Mouse (Mus musculus): Measurements from ENCODE around the gene Akap13.

The Akap13 gene

DNA sequence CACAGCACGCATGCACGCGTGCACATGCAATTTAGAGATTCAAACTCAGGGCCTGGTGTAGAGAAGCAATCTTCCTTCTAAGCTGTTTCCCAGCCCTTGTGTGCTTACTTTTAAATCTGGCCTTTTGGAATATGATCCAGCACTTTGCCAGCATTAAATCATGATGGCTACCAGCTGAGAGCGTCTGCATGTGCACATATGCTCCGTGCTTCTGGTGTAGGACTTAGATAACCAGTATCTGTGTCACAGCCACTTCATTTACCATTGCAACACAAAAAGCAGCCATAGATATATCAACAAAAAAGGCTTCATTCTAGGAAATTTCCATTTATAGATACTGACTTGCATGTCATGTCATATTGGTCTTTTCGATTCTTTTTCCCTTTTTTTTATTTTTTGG lies 249.5 kb downstream of the Akap13 start:
- in situ Hi-C loops (cut with MboI, MseI): loop anchor here (5.0 kb wide), 1 partner anchor 53 kb away; no protein-coding TSS in a partner anchor

- in situ Hi-C loops (cut with MboI, MseI): loop anchor here (5.0 kb wide), 1 partner anchor 58 kb away; no protein-coding TSS in a partner anchor
Observed at GRCm38 (mm10) chr7:75709936-75710335, 254.6 kb downstream of the Akap13 start.

DNA sequence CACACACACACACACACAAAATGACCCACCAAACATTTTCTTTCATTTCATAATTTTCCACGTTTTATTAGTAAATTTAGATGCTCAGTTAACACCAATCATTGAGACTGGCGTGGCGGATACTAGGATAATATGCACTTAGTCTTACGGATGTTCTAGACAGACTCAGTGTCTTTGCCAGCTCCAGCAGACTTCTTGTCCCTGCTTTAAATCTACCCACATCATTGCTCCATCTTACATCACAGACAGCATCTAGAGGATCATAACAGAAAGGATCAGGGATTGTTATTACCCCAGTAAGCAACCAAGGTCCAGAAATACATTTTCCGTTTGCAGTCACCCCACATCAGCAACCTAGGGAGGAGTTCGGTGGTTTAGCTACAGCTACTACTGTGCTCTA lies 255.6 kb downstream of the Akap13 start:
- in situ Hi-C loops (cut with MboI, MseI): no loop called here

- in situ Hi-C loops (cut with MboI, MseI): no loop called here
Observed at GRCm38 (mm10) chr7:75711436-75711835, 256.1 kb downstream of the Akap13 start.

DNA sequence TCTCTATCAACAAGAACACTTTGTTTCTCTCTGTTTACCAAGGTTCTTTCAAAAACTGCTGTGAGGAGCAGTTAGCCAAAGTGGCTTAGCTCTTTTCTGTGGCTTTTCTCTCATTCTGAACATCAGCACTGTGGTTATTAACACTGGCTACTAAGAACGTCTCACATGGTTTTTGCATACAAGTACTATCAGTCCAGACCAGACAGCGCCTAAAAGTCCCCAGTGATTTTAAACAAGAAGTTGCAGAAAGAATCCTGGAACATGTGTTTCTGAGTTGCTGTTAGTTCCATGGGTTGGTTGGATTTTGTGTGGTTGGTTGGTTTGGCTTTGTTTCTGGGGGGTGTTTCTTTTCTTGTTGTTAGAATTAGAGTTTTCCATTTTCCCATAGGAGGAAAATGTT lies 257.5 kb downstream of the Akap13 start:
- in situ Hi-C loops (cut with MboI, MseI): no loop called here

GRCm38 (mm10) chr7:75713959-75714358 lies 258.6 kb downstream of the Akap13 start:
- in situ Hi-C loops (cut with MboI, MseI): no loop called here

DNA sequence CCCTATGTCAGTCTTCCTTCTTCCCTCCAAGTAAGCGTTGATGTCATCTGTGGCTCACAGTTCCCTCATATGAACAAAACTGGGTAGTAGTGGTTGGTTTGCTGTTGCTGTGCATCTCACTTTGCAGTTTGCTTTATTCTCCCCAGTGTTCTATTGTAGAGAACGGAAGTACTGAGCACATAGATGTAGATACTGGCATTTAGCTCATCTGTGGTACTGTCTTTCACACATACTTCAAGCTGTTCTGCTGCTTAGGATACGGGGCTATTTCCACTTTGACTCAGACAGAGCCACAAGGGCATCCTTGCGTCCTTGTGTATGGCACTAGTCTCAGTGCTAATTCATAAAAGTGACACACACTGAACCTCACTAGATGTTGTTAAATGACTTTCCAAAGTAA lies 259.7 kb downstream of the Akap13 start:
- in situ Hi-C loops (cut with MboI, MseI): no loop called here

DNA sequence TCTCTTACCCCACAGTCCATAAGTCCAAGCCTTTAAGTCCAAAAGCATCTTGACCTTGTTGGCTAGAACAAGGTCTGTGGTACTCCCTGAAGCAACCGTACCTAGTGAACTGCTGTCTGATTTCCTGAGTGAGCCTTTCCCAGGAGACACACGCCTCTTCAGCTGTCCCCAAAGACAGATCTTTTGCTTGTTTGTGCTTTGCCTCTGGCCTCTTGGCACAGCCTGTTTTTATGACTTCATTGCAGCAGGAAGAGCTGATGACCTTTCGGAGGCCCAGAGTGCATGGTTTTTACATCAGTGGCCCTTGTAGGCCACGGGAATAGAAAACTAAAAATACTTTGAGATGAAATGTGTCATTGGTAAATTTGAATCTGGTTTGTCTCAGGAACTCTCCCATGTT lies 260.6 kb downstream of the Akap13 start:
- in situ Hi-C loops (cut with MboI, MseI): no loop called here

GRCm38 (mm10) chr7:75717349-75717748 lies 262.0 kb downstream of the Akap13 start:
- in situ Hi-C loops (cut with MboI, MseI): no loop called here

- in situ Hi-C loops (cut with MboI, MseI): no loop called here
Observed at GRCm38 (mm10) chr7:75721302-75721701, 266.0 kb downstream of the Akap13 start.

GRCm38 (mm10) chr7:75724012-75724411 lies 268.7 kb downstream of the Akap13 start:
- in situ Hi-C loops (cut with MboI, MseI): no loop called here

DNA sequence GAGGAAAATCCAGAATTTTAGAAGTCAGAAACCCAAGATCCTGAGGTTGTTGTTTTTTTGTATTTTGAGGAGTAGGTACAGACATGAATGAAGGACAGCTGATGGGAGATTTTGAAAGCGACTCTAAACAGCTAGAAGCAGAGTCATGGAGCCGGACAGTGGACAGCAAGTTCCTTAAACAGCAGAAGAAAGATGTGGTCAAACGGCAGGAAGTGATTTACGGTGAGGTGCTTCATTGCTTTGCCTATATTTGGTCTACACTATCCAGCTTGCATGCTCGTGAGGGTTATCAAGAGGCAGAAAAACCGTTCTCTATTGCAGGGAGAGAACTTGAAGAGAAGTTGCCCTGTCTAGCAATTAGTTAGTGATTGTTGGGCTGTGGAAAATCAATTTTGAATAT lies 270.6 kb downstream of the Akap13 start:
- in situ Hi-C loops (cut with MboI, MseI): loop anchor here (25.0 kb wide), 2 partner anchors 589 to 636 kb away; no protein-coding TSS in a partner anchor

DNA sequence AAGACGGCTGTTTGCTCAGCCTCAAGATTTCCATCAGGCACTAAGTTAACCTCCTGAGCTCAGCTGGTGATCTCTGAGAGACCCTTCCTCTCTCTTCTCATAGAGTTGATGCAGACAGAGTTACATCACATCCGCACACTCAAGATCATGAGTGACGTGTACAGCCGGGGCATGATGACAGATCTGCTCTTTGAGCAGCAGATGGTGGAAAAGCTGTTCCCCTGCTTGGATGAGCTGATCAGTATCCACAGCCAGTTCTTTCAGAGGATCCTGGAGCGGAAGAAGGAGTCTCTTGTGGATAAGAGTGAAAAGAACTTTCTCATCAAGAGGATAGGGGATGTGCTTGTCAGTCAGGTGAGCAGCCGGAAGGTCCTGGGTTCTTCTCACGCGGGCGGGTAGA lies 271.5 kb downstream of the Akap13 start:
- in situ Hi-C loops (cut with MboI, MseI): loop anchor here (25.0 kb wide), 2 partner anchors 590 to 635 kb away; no protein-coding TSS in a partner anchor

- in situ Hi-C loops (cut with MboI, MseI): loop anchor here (25.0 kb wide), 2 partner anchors 592 to 633 kb away; no protein-coding TSS in a partner anchor
Observed at GRCm38 (mm10) chr7:75729652-75730051, 274.3 kb downstream of the Akap13 start.

- in situ Hi-C loops (cut with MboI, MseI): loop anchor here (25.0 kb wide), 2 partner anchors 593 to 632 kb away; no protein-coding TSS in a partner anchor
Observed at GRCm38 (mm10) chr7:75730216-75730615, 274.9 kb downstream of the Akap13 start.

GRCm38 (mm10) chr7:75731951-75732350 lies 276.6 kb downstream of the Akap13 start:
- in situ Hi-C loops (cut with MboI, MseI): loop anchor here (25.0 kb wide), 2 partner anchors 595 to 630 kb away; no protein-coding TSS in a partner anchor

DNA sequence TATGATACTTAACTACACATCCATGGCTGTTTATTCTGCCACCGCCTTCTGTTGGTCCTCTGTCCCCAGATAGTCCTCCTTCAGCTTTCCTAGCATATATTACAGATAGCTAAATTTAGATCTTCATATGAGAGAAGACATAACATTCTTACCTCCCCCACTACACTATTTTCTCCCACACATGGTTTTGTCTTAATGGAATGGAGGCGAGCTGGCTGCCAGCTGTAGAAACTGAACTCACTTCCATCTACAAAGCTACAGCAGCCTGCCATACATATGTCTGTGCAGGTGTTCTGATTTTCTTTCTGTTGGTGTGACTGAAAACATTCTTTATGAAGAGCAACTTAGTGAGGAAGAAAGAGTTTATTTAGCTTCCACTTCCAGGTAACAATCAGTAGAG lies 277.8 kb downstream of the Akap13 start:
- in situ Hi-C loops (cut with MboI, MseI): loop anchor here (25.0 kb wide), 2 partner anchors 596 to 629 kb away; no protein-coding TSS in a partner anchor

DNA sequence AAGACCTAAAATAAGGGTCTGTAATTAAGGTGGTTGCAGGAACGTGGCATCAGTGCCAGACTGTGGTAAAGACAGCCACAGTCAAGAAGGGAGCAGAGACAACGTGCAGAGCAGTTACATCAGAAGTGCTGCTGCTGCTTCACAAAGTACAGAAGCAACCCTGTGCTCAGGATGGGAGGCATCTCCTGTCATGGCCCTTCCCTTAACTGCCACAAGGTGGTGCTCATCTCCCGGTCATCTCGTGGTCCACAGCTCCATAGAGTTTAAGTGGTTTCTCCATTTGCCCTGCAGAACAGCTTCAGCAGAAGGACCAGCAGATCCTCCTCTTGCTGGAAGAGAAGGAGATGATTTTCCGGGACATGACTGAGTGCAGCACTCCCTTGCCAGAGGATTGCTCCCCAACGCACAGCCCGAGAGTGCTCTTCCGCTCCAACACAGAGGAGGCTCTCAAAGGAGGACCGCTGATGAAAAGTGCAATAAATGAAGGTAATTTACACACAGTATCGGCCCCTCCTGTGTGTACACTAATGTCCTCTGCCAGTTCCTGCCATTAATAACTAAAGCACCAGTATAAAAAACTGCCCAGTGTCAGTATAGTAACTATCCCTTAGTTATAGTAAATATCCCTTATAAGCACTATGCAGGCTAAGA lies 283.9 kb downstream of the Akap13 start:
- in situ Hi-C loops (cut with MboI, MseI): loop anchor here (25.0 kb wide), 2 partner anchors 602 to 623 kb away; no protein-coding TSS in a partner anchor

GRCm38 (mm10) chr7:75744528-75744927 lies 289.2 kb downstream of the Akap13 start:
- in situ Hi-C loops (cut with MboI, MseI): loop anchor here (10.0 to 25.0 kb wide), 3 partner anchors 130 to 618 kb away; no protein-coding TSS in a partner anchor

GRCm38 (mm10) chr7:75744978-75745638 lies 289.8 kb downstream of the Akap13 start:
- in situ Hi-C loops (cut with MboI, MseI): loop anchor here (10.0 to 25.0 kb wide), 3 partner anchors 130 to 617 kb away; no protein-coding TSS in a partner anchor

DNA sequence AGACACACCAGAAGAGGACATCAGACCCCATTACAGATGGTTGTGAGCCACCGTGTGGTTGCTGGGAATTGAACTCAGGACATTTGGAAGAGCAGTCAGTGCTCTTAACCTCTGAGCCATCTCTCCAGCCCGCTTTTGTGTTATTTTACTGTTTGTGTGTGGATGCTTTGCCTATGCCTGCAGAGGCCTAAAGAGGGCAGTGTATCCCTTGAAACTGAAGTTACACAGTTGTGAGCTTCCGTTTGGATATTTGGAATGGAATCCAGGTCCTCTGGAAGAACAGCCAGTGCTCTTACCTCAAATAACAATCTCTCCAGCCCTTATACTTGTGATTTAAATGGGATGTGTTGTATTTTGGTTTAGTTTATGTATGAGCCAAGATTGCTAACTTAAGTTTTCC lies 290.6 kb downstream of the Akap13 start:
- in situ Hi-C loops (cut with MboI, MseI): loop anchor here (10.0 to 25.0 kb wide), 3 partner anchors 129 to 616 kb away; no protein-coding TSS in a partner anchor

GRCm38 (mm10) chr7:75750581-75750980 lies 295.2 kb downstream of the Akap13 start:
- in situ Hi-C loops (cut with MboI, MseI): no loop called here

All from T-helper 1 cell (primary cell).